Mouse (Mus musculus) spleen, adult 2 months (tissue): ENCODE data around the gene Dlgap4.

Experiments used
- CTCF ChIP-seq: fragments of 200-500 bp; IDR thresholded peaks from 2 replicates; pipeline ENCODE4 v1.5.1; 2011; ENCODE audit warnings: mild to moderate bottlenecking, inconsistent platforms; ENCODE audit not compliant: insufficient read depth, insufficient read length, insufficient replicate concordance; ENCODE audit errors: extremely low read depth
- POLR2A ChIP-seq: fragments of 200-500 bp; IDR thresholded peaks from 2 replicates; pipeline ENCODE4 v1.6.1; 2011; ENCODE audit warnings: low read depth, low read length, inconsistent platforms

DNA sequence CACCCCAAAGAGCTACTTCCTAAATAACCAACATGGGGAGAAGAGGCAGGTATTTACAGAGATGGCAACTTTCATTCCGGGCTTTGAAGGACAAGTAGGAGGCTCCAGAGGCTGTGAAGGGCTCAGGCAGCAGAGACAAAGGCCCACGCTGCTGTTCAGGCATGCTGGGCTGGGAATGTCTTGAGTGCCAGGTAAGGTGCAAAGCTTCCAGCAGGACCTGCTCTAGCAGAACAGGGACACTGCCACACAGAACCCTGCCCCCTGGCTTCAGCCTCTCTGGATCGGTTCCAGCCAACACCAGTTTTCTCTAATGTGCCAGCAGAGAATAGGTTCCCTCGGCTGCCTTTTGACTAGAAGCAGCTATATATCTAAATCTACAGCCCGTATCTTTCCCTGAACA, 153.6 kb downstream of the Dlgap4 start:
- TF ChIP-seq CTCF (no peak), POLR2A (no peak)
